Mouse (Mus musculus) adrenal gland, postnatal 0 days (tissue): Measurements from ENCODE around the gene Mt4. TPM values are rescaled to one million over a fixed set of nuclear protein-coding genes. Genes with fewer than 3 reads are reported as not detected.

Source experiments
- polyA plus RNA-seq: library from polyadenylated mRNA; unstranded; fragments of >200 nt; fragmentation: Nextera tagmentation; extraction: Ambion mirVana; gene quantifications from 2 replicates; pipeline ENCODE4 v1.2.1, GENCODE M21; 2015

Mt4 gene
- polyA plus RNA-seq, result not detected in 2 replicates

DNA sequence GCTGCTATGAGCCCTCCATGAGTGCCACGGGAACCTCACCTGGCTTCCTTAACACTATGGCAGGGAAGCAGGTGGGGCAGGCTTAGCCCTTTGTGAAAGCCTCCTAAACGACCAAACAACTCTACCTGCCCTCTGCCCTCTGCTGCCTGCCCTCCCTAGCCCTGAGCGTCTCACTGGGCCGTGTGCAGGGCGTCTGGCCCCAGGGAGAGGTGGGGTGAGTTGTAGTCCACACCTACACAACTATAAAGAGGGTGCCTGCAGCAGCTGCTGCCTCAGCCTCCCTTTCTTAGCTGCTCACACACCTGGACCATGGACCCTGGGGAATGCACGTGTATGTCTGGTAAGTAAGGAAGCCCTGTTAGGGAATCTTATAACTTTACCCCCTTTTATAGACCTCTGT is at the start of gene Mt4:
Gene Mt4 (plus strand): TSS at position 265 of the 400 bp plus-strand sequence.

GRCm38 (mm10) chr8:94098081-94098974 is 38.7 kb upstream of the Mt4 start, which contains the start of gene Bbs2:
Bbs2 (minus strand) TSS chr8:94098928.

GRCm38 (mm10) chr8:94152513-94153300 is 15.7 kb downstream of the Mt4 start, which contains the start of gene Mt3:
Mt3 (plus strand) TSS chr8:94152607.

DNA sequence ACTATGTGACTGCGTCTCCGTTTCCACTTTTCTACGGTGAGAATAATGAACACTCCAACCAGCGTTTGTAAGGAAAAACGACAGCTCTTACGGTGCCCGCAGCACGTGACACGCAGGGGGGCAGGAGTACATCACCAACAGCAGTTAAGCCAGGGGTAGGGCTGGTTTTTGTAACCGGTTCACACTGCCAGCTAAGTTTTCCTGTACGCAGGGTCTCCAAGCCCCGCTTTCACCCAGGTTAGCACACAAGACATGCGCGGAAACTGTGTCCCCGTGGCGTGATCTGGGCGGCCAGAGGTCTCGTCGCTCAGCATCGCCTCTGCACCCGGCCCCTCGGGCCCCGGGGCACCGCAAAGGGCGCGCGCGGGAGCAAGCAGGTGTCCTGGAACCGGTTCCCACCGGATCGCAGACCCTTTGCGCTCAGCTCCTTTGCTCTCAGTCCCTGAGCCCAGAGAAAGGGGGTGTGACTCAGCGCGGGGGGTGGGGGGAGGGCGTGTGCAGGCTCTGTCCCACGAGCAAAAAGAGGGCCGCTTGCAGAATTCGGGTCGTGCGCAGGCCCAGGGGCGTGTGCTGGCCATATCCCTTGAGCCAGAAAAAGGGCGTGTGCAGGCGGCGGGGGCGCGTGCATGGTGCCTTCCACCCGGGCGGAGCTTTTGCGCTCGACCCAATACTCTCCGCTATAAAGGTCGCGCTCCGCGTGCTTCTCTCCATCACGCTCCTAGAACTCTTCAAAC is 35.2 kb downstream of the Mt4 start, which contains the start of gene Mt2:
Gene Mt2 (plus strand): TSS at position 590 of the 734 bp plus-strand sequence.

GRCm38 (mm10) chr8:94178857-94179712 is 42.1 kb downstream of the Mt4 start, which contains the start of gene Mt1:
Mt1 (plus strand) TSS chr8:94179082.

Other genes with a start within 250 kb of the Mt4 start
- 68.5 and 103 TPM in 2 replicates for gene Amfr, start 124.4 kb upstream of the Mt4 start, polyA plus RNA-seq
- 82.9 and 85.1 TPM in 2 replicates for gene Nudt21, start 100.2 kb upstream of the Mt4 start, polyA plus RNA-seq
- 4.0 and 6.9 TPM in 2 replicates for gene Ogfod1, start 100.0 kb upstream of the Mt4 start, polyA plus RNA-seq
- gene Bbs2, start 38.3 kb upstream of the Mt4 start, polyA plus RNA-seq, result 14.1 and 15.6 TPM in 2 replicates
- 7.7 and 21.5 TPM in 2 replicates for gene Mt3, start 15.4 kb downstream of the Mt4 start, polyA plus RNA-seq
- gene Mt2, start 35.5 kb downstream of the Mt4 start, polyA plus RNA-seq, result 63.2 and 94.1 TPM in 2 replicates
- gene Mt1, start 41.9 kb downstream of the Mt4 start, polyA plus RNA-seq, result 283 and 409 TPM in 2 replicates
- 14.6 and 21.1 TPM in 2 replicates for gene Nup93, start 77.4 kb downstream of the Mt4 start, polyA plus RNA-seq
- 0.16 and 0.17 TPM in 2 replicates for gene Slc12a3, start 192.0 kb downstream of the Mt4 start, polyA plus RNA-seq
- gene Herpud1, start 249.2 kb downstream of the Mt4 start, polyA plus RNA-seq, result 71.6 and 94.6 TPM in 2 replicates